Mouse (Mus musculus) thymus, postnatal 25 days (tissue): Measurements from ENCODE around the gene Gm20716.
A peak's percentile ranks its signal among the peaks of the same experiment; 100 is the strongest.
"Not testable (repeated sequence)": the region's sequence is repeated elsewhere in the genome, so short reads cannot be mapped to it uniquely, and the experiment has no call there.

Experiments used
- DNase-seq: peaks from one replicate; pipeline ENCODE4 v3.0.0; 2022

The Gm20716 gene

GRCm38 (mm10) chr2:168161514-168161971, 68.6 kb downstream of the Gm20716 start:
- no peak for DNase-seq

- no peak for DNase-seq
Observed at GRCm38 (mm10) chr2:168160370-168160930, 69.7 kb downstream of the Gm20716 start.

- DNase-seq: peak; percentile 62
Observed at GRCm38 (mm10) chr2:168158911-168159711, 71.1 kb downstream of the Gm20716 start.

GRCm38 (mm10) chr2:168157974-168158373, 72.2 kb downstream of the Gm20716 start:
- not testable (repeated sequence) for DNase-seq

- no peak for DNase-seq
Observed at GRCm38 (mm10) chr2:168156361-168156760, 73.8 kb downstream of the Gm20716 start.

GRCm38 (mm10) chr2:168155666-168156065, 74.5 kb downstream of the Gm20716 start:
- no peak for DNase-seq

GRCm38 (mm10) chr2:168154090-168154881, 75.9 kb downstream of the Gm20716 start:
- peak; percentile 82 for DNase-seq

- no peak for DNase-seq
Observed at GRCm38 (mm10) chr2:168149241-168149640, 80.9 kb downstream of the Gm20716 start.

- no peak for DNase-seq
Observed at GRCm38 (mm10) chr2:168147722-168148432, 82.3 kb downstream of the Gm20716 start.

GRCm38 (mm10) chr2:168145437-168145836, 84.7 kb downstream of the Gm20716 start:
- no peak for DNase-seq

GRCm38 (mm10) chr2:168143794-168144193, 86.4 kb downstream of the Gm20716 start:
- no peak for DNase-seq

- no peak for DNase-seq
Observed at GRCm38 (mm10) chr2:168137161-168137560, 93.0 kb downstream of the Gm20716 start.
